Mouse (Mus musculus) megakaryocyte, embryonic 14.5 days (primary cell): Measurements from ENCODE around the gene Zbed5.

Experiments used
- FLI1 ChIP-seq: IDR thresholded peaks from 2 replicates; pipeline ENCODE4 v1.6.1; 2012; ENCODE audit warnings: low read length, inconsistent platforms, mixed read lengths
- GATA1 ChIP-seq: IDR thresholded peaks from 3 replicates; pipeline ENCODE4 v1.6.1; 2012; ENCODE audit warnings: mixed read lengths, low read length, inconsistent platforms, borderline replicate concordance

DNA sequence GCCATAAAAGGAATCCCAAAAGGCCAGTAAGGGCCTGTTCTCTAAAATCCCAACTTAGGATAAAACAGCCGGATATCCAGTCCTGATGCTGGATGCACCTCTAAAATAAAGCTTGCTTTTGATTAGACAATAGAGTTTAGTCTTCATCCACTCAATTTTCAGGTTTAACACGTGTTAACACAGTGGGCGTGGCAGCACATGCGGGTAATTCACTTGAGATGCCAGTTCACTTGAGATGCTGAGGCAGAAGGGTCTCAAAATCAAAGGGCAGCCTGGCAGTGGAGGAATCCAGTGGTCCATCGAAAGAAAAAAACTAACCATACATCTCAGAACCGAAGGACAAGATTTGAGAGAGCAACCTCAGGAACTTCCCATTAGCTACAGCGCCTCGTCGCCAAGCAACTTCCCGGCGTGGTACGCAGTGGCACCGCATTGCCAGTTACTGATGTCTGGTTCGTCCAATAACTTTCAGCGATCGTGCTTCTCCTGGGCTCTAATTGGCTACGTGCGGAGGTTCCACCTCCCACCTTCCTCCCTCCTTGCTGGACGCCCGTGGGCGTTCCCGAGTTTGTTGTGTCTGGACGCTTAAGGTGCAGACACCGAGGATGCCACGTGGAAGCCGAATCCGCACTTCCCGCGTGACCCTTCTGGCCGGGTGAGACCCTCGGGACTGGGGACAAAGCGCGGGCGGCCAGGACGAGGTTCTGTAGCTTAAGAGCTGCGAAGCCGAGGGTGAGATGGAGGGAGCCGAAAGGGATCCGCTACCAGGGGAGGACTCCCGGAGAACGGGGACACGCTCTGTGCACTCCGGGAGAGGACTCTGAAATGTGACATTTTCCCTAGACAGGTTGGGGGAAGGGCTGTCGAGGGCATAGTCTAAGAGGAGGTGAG, at the start of gene Zbed5:
- TF ChIP-seq GATA1 (no peak), FLI1 (no peak)
